Mouse (Mus musculus) adrenal gland, postnatal 4 days (tissue): ENCODE results near the gene Tlcd1. TPM values are rescaled to one million over a fixed set of nuclear protein-coding genes. Genes with fewer than 3 reads are reported as not detected.
"Not testable (repeated sequence)": the region's sequence is repeated elsewhere in the genome, so short reads cannot be mapped to it uniquely, and the experiment has no call there.

ENCODE experiments used
- DNase-seq, 2 experiments: peaks; one replicate each; pipeline ENCODE4 v3.0.0; 2021 to 2022; ENCODE audit warnings: low spot score in 2 of 2, mixed read lengths in 2 of 2
- long read RNA-seq, 2 experiments: library from polyadenylated mRNA; stranded (forward); transcript quantifications; one replicate each; pipeline ENCODE4 v2.0.0; 2021
- total RNA-seq, 2 experiments: library from RNA; stranded (reverse); gene quantifications; 2 replicates each; pipeline ENCODE4 v1.2.3; 2021

Gene Tlcd1
- 10 to 100 TPM; 45.2 to 46.9 TPM for total RNA-seq
- long read RNA-seq, experiment 1, transcript Tlcd1-205 (3 exons, 408 nt) = minor isoform, 7 of 75 reads
- long read RNA-seq, experiment 1, transcript Tlcd1-204 (4 exons, 1,412 nt) = major isoform, 53 of 75 reads
- long read RNA-seq, experiment 1, transcript Tlcd1-203 (3 exons, 714 nt) = minor isoform, 5 of 75 reads
- long read RNA-seq, experiment 1, partial matches to known transcripts = 0 of 75 reads
- long read RNA-seq, experiment 1, other reads (novel, unspliced or antisense) = 9 of 75 reads
- long read RNA-seq, experiment 2, transcript Tlcd1-204 (4 exons, 1,412 nt) = major isoform, 35 of 53 reads
- long read RNA-seq, experiment 2, transcript Tlcd1-205 (3 exons, 408 nt) = minor isoform, 6 of 53 reads
- long read RNA-seq, experiment 2, partial matches to known transcripts = 0 of 53 reads
- long read RNA-seq, experiment 2, other reads (novel, unspliced or antisense) = 9 of 53 reads

DNA sequence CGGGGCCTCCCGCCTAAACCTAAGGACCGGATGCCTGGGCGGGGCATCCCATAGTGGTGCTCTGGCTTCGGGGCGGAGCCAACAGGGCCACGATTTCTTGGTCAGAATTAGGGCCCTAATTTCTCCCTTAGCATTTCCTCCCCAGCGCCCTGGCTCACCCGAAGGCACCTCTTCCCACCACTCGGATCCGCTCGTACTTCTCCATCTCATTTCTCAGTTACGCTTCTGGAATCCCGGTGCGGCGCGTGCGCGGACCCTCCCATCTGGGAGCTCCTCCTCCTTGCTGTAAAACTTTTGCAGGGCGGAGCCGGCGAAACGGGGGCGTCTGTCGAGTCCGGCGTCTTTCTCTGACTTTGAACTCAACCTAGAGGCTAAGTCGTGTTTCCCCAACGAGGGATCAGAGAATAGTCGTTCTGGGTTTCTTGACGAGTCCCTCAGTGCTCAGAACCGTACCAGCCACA, at the start of gene Tlcd1, which contains the start of gene Nek8:
Gene Tlcd1 (plus strand): TSS at position 310 of the 461 bp plus-strand sequence.
Gene Nek8 (minus strand): TSS at position 274 of the 461 bp plus-strand sequence.
- peak; percentile 76 to 84 for DNase-seq

DNA sequence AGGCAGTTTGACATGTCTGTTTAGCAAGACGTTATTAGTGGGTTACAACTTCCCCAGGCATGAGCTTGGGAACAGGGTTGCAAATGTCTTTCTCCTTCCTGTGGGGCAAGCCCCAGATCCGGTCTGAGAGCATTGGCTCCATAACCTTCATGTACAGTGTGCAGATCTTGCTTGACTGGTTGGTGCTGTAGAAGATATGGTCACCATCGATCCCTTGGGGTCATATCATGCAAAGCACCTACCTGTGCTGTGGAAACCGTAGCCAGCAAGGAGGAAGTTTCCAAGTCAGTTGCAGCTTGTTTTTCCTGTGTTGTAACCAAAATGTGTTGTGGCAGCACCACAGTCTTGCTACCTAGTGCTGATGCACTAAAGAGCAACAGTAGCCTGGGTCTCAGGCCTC, 49.8 kb upstream of the Tlcd1 start:
- no peak for DNase-seq

DNA sequence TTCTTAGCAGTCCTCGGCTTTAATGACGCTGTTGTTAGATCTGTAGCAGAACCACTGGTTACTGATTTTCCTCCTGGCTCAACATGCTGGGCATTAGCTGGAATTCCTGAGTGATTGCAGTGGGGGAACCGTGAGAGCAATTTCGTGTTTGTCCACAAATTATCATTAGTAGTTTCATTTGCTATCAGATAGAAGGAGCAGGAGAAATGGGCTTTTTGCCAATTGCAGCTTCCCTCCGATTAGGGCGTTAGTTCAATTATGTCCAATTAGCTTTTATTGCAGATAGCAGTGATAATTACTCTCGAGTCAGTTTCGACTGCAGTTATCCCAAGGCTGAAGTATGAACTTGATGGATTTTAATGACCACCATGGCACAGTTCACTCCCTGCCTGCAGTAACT, 47.1 kb upstream of the Tlcd1 start:
- DNase-seq = no peak

DNA sequence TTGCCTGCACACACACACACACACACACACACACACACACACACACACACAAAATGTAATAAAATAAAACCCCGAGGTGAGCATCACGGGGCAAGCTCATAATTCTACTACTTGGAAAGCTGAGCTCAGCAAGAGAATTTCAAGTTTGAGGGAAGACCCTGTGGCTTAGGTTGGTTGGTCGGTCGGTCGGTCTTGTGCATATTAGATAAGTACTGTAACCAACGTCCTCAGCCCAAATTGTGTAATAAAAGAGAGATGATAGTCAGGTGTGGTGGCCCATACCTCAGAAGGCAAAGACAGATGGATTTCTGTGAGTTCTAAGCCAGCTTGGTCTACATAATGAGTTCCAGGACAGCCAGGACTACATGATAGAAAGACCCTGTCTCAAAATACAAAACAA, 42.6 kb upstream of the Tlcd1 start:
- no peak for DNase-seq

DNA sequence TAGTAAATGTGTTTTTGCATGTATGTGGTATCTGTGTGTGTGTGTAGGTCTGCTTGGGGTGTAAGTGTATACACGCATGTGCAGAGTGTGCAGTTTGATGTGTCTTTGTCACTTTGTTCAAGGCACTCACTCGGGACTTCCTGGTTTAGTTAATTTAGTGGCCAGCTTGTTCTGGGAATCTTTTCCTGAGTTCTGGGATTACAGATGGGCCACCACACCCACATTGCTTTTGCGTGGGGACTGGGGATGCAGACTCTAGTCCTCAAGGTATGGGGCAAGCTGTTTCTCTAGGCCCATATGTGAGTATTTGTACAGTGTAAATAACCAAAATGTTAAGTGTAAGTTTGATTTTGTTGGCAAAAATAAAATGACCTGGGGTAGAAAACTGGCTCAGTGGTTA, 42.2 kb upstream of the Tlcd1 start:
- no peak for DNase-seq

DNA sequence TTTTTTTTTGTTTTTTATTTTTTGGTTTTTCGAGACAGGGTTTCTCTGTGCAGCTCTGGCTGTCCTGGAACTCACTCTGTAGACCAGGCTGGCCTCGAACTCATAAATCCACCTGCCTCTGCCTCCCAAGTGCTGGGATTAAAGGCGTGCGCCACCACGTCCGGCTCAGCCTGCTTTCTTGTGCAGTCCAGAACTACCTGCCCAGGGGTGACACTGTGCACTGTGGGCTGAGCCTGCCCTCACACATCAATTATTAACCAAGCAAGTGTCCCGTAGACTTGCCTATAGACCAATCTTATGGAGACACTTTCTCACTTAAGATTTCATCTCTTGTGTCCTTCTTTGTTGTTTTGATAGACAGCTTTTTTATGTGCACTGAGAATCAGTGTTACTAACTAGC, 41.2 kb upstream of the Tlcd1 start:
- not testable (repeated sequence) for DNase-seq

DNA sequence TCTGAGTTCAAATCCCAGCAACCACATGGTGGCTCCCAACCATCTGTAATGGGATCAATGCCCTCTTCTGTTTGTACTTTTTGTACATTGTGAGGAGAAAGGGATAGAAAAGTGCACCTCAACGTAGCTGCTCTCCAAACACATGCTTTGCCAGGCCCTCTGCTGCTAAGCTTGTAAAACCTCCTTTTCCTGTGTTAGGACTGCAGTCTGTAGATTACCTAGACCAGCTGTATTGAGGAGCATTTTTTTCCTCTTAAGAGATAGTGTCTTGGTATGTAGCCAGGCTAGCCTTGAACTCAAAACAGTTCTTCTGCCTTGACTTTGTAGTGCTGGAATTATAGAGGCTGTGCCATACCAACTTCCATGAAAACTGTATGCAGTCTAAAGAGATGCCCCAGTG, 40.4 kb upstream of the Tlcd1 start:
- no peak for DNase-seq

DNA sequence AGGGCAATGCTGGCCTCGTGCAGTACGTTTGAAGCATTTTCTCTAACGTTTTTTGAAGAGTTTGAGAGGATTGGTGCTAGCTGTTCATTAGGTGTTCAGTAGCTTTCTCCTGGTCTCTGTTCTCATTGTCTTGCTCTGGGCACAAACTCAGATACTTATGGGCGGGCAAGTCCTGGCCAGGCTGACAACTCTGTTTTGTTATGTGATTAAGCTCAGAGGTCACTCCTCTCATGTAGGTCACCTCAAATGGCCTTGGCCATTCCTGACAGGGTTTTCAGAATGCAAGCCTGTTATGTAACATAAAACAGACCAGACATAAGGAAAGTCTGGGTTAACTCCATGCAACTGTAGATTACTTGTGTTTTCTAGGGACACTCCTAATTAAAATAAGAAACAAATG, 38.9 kb upstream of the Tlcd1 start:
- DNase-seq = no peak

DNA sequence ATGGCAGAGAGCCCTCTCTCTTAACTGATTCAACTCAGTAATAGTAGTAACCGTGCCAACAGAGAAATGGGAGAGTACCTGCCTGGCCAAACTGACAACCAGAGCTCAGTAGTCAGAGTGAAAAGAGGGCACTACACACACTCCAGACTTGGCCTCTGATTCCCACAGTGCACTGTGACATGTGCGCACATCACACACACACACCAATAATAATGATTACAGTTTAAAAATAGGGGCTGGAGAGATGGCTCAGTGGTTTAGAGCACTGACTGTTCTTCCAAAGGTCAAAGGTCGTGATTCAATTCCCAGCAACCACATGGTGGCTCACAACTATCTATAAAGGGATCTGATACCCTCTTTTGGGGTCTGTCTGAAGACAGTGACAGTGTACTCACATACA, 38.5 kb upstream of the Tlcd1 start:
- no peak for DNase-seq

DNA sequence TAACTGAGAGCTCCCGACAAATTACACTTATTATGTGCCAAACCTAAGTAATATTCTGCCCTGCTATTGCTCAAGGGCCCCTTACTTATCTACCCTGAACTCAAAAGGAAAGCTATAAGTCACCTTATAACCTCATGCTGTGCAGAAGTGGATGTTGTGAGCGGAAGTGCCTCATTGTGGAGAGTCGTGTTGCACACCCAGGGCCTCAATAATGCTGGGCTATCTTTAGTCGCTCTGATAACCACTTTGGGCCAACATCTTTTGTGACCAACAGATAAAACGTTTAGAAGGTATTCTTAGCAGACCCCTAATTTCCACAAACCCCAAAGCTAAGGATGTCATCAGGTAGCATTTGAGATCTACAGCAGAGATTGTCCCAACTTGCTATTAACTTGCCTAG, 35.8 kb upstream of the Tlcd1 start:
- no peak for DNase-seq

DNA sequence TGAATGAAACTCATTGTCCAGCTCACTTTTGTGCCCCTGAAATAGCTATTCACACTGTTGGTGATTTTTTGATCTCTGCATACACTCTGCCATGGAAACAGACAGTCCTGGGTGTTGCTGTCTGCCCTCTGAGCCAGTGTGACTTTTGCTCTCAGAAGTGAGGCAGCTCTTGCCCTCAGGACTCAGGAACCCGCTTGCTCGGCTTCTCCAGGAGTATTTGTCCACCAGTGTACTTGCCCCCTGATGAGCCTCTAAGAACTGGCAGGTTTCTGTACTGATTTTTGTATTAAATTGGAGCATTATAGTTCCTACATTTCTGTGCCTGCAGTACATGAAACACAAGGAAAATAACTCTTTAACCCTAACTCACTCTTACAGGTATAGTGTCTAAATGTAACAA, 33.0 kb upstream of the Tlcd1 start:
- DNase-seq = no peak

DNA sequence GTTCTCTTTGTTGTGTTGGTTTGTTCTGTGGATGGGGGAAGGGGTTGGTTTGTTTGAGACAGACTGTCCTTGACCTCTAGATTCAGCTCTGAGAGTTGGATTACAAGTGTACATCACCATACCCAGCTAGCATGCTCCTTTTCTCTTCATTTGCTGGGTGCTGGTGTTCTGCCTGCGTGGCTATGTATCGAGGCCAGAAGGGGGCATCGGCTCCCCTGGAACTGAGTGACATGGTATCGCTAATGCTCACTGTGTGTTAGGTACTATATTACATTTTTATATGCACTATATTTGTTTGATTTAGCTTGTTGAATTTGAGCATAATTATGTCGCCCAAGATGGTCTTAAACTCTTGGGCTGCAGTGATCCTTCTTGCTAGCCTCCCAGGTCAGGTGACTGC, 30.3 kb upstream of the Tlcd1 start:
- no peak for DNase-seq

DNA sequence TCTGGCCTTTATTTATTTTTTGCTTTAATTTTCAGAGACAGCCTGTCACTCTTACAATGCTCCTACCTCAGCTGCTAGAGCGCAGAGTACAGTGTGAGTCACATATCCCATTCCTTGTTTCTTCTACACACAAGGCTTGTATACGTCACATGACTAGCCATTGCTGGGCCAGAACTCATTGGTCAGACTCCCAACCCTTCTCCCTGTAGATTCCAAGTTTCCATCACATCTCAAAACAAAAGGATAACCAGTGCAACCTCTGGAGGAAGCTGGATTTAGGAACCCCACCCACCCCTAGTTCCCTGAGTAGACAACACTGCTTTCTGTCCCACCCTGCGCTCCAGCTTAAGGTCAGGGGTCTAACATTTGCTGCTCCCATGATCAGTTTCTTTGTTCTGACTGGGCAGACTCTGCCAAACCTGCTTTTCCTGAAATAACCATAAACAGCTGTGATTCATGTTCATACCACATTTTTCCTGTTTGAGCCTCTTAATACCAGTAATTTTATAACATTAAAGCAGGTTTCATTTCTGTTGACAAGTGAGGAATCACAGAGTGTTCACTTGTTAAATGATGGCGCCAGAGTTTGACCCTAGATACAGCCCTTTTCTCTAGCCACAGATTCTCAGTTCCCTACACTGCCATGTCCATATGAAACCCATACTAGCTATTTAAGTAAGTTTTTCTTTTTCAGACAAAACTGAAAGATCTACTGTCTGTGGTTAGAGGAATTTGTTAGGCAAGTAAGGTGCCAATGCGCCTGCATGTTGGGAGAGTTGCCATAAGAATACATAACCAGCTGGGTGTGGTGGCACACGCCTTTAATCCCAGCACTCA, 29.6 kb upstream of the Tlcd1 start:
- no peak for DNase-seq

DNA sequence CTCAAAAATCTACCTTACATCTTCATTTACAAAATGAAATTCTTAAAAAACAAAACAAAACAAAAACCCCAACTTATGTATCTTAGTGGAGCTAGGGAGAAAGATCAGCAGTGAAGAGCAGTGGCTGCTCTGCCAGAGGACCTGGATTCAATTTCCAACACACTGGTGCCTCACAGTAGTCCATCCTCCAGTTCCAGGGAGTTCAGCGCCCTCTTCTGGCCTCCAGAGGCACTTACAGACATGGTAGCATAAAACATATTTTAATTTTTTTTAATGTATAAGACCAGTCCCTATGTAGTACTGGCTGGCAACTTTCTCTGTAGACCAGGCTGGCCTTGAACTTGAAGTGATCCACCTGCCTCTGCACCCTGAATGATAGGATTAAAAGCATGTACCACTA, 25.4 kb upstream of the Tlcd1 start:
- no peak for DNase-seq

DNA sequence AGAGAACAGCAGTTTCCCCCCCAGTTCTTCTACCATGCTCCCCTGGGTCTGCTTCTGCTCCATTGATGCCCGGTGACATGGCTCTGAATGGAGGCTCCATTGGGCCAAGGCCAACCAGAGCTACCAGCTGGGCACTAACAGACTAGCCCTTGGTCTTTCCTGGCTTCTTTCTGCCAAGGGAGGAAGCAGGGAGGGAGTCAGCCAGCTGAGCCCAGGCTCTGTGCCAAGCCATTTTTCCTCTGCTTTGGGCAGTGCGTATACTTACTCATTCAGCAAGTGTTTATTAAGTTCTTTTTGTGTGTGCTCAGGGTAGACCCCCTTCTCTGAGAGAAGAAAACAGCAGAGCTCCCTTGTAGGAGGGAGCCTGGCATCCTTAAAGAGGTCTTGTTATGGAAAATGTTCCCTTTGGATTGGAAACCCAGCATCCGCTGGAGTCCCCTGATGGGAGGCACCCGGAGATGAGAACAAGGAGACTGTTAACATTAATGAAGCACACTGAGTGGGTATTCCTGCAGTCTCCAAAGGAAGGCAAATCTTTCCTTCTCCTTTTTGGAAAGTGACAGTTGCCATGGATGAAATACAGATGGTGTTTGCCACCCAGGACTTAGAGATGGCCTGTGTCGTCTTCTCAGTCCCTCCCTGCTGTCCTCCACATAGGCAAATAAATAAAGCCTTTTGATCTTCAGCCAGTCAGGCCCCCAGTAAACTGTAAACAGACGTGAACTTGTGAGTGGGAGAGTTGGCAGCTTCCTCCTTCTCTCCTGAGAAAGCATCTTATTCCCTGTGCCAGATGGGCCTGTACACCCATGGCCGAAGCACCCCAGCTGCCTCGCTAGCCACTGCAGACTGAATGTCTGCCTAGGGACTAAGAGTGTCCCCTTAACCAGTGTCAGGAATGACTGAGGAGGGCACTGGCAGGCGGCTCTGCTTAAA, 23.9 kb upstream of the Tlcd1 start:
- no peak for DNase-seq

DNA sequence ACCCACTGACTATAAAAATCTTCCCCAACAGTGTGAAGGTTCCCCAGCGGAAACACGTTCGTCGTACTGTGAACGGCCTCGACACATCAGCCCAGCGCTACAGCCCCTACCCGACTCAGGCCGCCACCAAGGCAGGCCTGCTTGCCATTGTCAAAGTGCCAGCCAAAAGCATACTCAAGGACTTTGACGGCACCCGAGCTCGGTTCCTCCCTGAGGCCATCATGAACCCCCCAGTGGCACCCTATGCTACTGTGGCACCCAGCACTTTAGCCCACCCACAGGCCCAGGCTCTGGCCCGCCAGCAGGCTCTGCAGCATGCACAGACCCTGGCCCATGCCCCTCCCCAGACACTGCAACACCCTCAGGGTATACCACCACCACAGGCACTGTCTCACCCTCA, 22.7 kb upstream of the Tlcd1 start:
- no peak for DNase-seq

DNA sequence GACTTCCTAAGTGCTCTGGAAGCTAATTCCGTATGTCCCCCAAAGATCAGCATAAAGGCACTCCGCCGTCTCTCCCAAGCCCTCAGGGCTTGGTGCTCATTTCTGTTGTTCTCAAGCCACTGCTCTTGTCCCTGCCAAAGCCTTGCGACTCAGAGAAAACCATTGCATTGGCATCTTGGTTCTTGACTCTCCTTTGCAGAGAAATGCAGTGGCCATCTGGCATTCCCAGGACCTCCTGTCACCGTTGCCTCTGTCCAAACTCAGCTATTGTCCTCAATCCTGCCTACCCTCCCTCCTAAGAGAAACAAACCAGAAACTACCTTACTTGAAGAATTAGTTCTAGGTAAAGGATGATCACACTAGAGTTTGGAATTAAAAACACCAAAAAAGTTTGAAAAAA, 20.8 kb upstream of the Tlcd1 start:
- no peak for DNase-seq

DNA sequence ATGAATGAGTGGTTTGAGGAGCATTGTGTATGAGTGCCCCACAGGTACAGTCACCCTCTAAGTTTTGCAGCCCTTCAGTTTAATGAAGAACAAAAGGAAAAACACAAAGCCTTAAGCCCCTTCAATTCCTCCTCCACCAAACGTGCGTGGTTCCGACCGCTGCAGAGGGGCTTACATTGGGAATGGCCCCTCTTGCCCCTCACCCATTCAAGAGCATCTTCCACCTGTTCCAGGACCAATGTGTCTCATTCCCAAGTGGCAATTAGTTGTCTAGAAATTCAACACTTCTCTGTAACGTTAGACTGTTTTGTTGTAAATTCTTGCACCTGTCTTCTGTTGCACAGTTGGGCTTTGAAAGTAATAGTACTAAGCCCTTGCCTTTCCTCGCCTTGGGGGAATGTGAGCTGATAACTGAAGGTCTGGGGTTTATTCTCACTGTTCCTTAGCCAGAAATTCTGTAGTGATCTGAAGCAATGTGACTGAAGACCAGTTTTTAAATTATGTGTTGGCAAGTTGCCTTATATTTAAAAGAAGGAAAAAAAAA, 20.3 kb upstream of the Tlcd1 start:
- no peak for DNase-seq

DNA sequence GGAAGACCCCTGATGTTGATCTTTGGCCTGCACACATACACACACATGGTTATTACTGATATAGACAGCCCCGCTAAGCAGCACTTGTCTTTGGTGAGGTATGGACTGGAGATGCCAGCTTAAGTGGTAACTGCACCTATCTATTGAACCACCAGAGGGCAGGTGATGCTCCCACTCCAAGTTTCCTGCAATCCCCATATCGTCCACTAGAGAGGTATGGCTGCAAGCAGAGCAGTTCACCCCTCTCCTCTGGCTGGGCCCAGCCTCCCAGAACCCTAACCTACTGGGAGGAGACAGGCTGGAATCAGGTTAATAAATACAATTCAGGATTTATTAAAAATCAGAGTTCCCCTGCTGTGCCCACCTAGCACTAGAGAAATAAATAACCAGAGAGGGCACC, 17.4 kb upstream of the Tlcd1 start:
- no peak for DNase-seq

DNA sequence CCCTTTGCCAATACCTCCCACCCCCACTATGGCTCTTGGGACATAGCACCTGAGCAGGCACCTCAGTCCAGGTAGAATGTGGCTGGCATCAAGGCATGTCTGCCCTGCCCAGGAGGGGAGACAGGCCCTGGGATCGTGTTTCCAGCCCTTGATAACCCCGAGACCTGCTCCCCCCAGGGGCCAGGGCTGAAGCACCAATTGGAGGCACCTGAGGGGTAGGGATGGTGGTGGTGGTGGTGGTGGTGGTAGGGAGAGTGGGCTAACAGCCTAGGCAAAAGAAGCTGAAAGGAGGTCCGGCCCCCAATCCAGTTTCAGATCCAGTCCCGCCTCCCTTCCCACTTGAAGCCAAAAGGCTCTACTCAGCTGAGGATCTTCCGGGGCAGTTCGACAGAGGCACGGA, 17.0 kb upstream of the Tlcd1 start:
- DNase-seq = no peak

DNA sequence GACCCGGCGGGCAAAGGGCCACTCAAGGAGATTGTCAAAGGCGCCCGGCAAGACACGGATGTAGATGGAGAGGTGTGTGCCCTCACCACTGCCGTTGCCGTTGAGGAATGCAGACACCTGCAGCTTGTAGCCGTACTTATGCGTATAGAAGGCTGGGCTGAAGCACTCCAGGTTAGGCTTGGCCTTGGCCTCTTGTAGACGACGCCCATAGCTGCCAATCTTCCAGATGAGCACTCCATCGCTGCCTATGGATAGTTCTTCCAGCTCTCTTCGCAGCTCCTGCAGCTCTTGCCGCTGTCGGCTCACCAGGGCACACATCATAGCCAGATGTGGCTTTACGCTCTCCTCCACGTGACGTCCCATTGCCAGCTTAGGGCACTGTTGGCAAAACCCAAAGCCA, 16.3 kb upstream of the Tlcd1 start:
- no peak for DNase-seq
